Mouse (Mus musculus): Measurements from ENCODE around the gene Npb.

GRCm38 (mm10) chr11:120560952-120561728 lies 47.1 kb upstream of the Npb start:
- TF ChIP-seq HCFC1 (IDR thresholded peaks at IDR 0.05; ENCODE audit: borderline replicate concordance, insufficient read depth, low read length) (no peak), MAFK (IDR thresholded peaks at IDR 0.05; ENCODE audit: insufficient read depth, low read depth, low read length) (no peak), ZNF384 (IDR thresholded peaks at IDR 0.05; ENCODE audit: low read depth, low read length) (no peak), ZC3H11A (IDR thresholded peaks at IDR 0.05; ENCODE audit: borderline replicate concordance, low read depth, low read length) (no peak), CHD2 (IDR thresholded peaks at IDR 0.05; ENCODE audit: low read depth, low read length) (no peak)
